Mouse (Mus musculus) embryonic fibroblast, embryonic 13.5 days (primary cell): ENCODE measurements at regions not wholly inside any gene's neighbourhood (a gene's known extent, or its start where the extent isn't known, plus 50 kb on each side); places are given as distances from the start of the nearest gene placed in this dataset.

Experiments
- H3K27ac ChIP-seq: 2 replicates; pipeline ENCODE4 v1.5.1; 2012; ENCODE audit warnings: low read length, control low read depth, inconsistent platforms; ENCODE audit not compliant: insufficient read depth
- H3K4me1 ChIP-seq: 2 replicates; pipeline ENCODE4 v1.6.1; 2011; ENCODE audit warnings: low read length; ENCODE audit not compliant: control insufficient read depth, insufficient read depth
- H3K4me3 ChIP-seq: 2 replicates; pipeline ENCODE4 v1.5.1; 2011; ENCODE audit warnings: mild to moderate bottlenecking, control low read depth, low read length; ENCODE audit not compliant: insufficient read depth
- CTCF ChIP-seq: IDR thresholded peaks from 2 replicates; pipeline ENCODE4 v1.5.1; 2011; ENCODE audit warnings: mild to moderate bottlenecking, control low read depth, low read length, moderate library complexity, borderline replicate concordance; ENCODE audit not compliant: insufficient read depth
- POLR2A ChIP-seq: IDR thresholded peaks from 2 replicates; pipeline ENCODE4 v1.6.1; 2011; ENCODE audit warnings: low read depth, mild to moderate bottlenecking, control low read depth, low read length, moderate library complexity

GRCm38 (mm10) chr10:9534552-9534951 lies 140.5 kb downstream of the Samd5 start:
- H3K4me3 ChIP-seq: no peak overlapping the region
- TF ChIP-seq POLR2A: no peak
- no peak for TF ChIP-seq CTCF
- H3K4me1 ChIP-seq: peaks cover 15% of the 10 kb centered on the region
- H3K27ac ChIP-seq: no peak overlapping the region

- peak overlapping the region; percentile 75 for H3K27ac ChIP-seq
- no peak for TF ChIP-seq POLR2A
- TF ChIP-seq CTCF: no peak
- peaks cover 17% of the 10 kb centered on the region for H3K4me1 ChIP-seq
- no peak overlapping the region for H3K4me3 ChIP-seq
Observed at GRCm38 (mm10) chr10:9533283-9533682, 141.7 kb downstream of the Samd5 start.

GRCm38 (mm10) chr10:9531931-9532330 lies 143.1 kb downstream of the Samd5 start:
- TF ChIP-seq POLR2A: no peak
- TF ChIP-seq CTCF: no peak
- Histone ChIP-seq H3K4me3 (no peak overlapping the region), H3K4me1 (peaks cover 17% of the 10 kb centered on the region), H3K27ac (peak overlapping the region; percentile 67)

- TF ChIP-seq POLR2A (no peak), CTCF (no peak)
- Histone ChIP-seq H3K4me1 (peaks cover 17% of the 10 kb centered on the region), H3K4me3 (no peak overlapping the region)
Observed at GRCm38 (mm10) chr10:9529408-9529807, 145.6 kb downstream of the Samd5 start.

GRCm38 (mm10) chr10:9528066-9528465 lies 146.9 kb downstream of the Samd5 start:
- TF ChIP-seq POLR2A (no peak), CTCF (no peak)
- H3K27ac ChIP-seq: no peak overlapping the region
- H3K4me3 ChIP-seq: no peak overlapping the region
- peaks cover 12% of the 10 kb centered on the region for H3K4me1 ChIP-seq

More at GRCm38 (mm10) chr10:9529408-9529807, 145.6 kb downstream of the Samd5 start:
- H3K27ac ChIP-seq: peak overlapping the region; percentile 51

- TF ChIP-seq CTCF: no peak
- Histone ChIP-seq H3K27ac (no peak overlapping the region), H3K4me3 (no peak overlapping the region), H3K4me1 (no peaks in the 10 kb centered on the region)
Observed at GRCm38 (mm10) chr10:9509764-9510390, 165.1 kb downstream of the Samd5 start.

- no peak overlapping the region for H3K4me3 ChIP-seq
Observed at GRCm38 (mm10) chr10:9509092-9509671, 165.8 kb downstream of the Samd5 start.

GRCm38 (mm10) chr10:9503569-9504493 lies 171.2 kb downstream of the Samd5 start:
- Histone ChIP-seq H3K27ac (peak overlapping the region; percentile 64), H3K4me1 (peaks cover 4% of the 10 kb centered on the region; the same call in 1 of the 2 replicates), H3K4me3 (no peak overlapping the region)
- TF ChIP-seq POLR2A (no peak), CTCF (no peak)

More at GRCm38 (mm10) chr10:9509092-9509671, 165.8 kb downstream of the Samd5 start:
- H3K27ac ChIP-seq: no peak overlapping the region
- no peak for TF ChIP-seq POLR2A
- TF ChIP-seq CTCF: no peak
- no peaks in the 10 kb centered on the region for H3K4me1 ChIP-seq

- H3K27ac ChIP-seq: no peak overlapping the region
- no peak for TF ChIP-seq POLR2A
- no peak for TF ChIP-seq CTCF
- H3K4me1 ChIP-seq: peaks cover 2% of the 10 kb centered on the region; the same call in 1 of the 2 replicates
- no peak overlapping the region for H3K4me3 ChIP-seq
Observed at GRCm38 (mm10) chr10:9498550-9498949, 176.5 kb downstream of the Samd5 start.

- Histone ChIP-seq H3K27ac (peak overlapping the region; percentile 38; the same call in 1 of the 2 replicates), H3K4me3 (no peak overlapping the region), H3K4me1 (no peaks in the 10 kb centered on the region)
- TF ChIP-seq POLR2A: no peak
- no peak for TF ChIP-seq CTCF
Observed at GRCm38 (mm10) chr10:9497021-9497420, 178.0 kb downstream of the Samd5 start.
